Mouse (Mus musculus): ENCODE measurements around the gene Ephx1. TPM values are rescaled to one million over a fixed set of nuclear protein-coding genes. Genes with fewer than 3 reads are reported as not detected.
"Not testable (repeated sequence)": the region's sequence is repeated elsewhere in the genome, so short reads cannot be mapped to it uniquely, and the experiment has no call there.

Gene Ephx1
- total RNA-seq, 2 experiments from 2014 or later = 20.7 to 25.9 TPM

DNA sequence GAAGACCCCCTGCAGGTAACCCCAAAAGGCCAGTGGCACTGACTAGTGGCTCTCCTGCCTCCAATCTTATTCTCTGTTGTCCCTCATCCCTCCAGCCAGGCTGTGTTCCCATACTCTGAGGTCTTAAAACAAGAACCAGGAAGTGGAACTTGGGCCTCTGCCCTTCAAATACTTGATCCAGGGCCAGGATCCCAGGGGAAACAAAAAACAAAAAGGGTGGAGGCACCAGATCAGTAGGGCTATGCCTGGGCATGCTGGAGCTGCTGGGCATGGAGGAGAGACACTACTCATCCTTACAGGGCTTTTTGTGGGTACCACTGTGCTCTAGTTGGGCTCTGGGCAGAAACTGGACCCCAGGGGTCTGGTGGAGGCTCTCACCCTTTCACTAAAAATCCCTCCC lies 5.1 kb downstream of the Ephx1 start:
- intact Hi-C loops (cut with DNase I) = no loop called here
- peak; percentile 67 to 84 for DNase-seq

DNA sequence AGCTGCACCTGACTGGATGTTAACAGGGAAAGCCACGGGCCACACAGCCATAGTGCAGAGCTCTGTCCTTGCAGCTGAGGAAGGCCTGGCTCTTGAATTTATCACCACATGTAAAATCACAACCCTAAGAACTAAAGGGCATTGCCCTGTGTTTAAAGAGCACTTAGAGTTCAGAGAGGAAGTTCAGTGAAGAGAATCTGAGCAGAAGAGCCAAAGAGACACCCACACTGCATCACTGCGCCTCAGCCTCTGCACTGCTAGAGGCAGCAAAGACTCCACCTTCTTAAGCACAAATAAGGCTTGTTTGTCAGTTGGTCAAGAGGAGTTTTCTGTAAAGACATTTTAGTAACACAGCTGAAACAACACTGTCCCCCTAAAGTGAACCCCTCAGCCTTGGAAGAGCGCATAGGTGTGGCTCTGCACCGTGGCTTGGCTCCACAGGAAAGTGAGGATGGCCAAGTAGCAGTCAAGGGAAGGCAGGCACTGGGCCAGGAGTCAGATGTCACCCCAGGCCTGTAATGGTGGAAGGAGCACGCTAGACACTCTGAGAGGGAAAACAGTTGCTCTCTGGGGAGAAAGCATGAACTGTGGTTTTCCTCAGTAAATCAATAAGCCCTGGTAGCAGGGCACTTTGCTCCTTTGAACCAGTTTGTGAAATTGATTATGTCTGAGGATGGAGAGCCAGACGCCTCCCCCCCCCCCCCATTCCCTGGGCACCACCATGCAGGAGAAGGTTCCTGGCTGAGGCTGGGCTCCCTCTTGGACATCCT lies 5.8 kb downstream of the Ephx1 start:
- intact Hi-C loops (cut with DNase I) = no loop called here
- peak; percentile 77 to 80 for DNase-seq

DNA sequence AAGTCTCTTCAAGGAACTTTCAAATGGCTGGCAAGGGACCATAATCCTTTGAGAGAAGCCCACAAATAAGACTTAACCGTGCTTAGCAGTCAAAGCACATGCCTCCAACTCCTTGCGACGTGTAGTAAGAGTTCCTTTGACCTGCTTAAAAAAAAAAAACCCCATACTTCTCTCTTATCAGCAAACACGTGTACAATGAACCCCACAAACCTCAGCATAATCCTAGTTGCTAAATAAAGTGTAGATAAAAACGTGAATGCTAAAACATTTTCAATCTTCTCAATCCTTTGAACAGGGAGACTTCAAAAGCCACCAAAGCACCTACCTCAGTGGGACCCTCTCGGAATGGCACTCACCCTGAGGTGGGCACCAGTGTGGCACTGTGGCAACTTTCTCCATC lies 7.3 kb downstream of the Ephx1 start:
- no peak for DNase-seq
- intact Hi-C loops (cut with DNase I) = no loop called here

DNA sequence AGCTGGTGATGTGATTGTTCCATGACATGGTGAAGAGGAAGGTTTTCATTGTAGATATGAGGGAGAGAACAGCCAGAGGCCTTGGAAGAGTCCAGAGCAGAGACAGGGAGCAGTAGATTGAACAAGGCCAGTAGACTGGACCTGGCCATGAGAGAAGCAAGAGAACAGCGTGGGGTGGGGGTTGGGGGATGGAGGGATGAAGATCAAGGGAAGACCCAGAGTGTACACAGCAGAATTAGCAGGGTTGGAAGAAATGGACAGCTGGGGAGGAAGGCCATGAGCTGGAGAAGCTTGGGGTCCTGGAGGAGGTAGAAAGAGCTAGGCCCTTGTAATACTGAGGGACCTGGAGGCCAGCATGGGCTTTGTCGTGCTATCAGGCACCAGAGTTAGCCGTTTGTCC lies 8.3 kb downstream of the Ephx1 start:
- intact Hi-C loops (cut with DNase I) = no loop called here
- no peak for DNase-seq

DNA sequence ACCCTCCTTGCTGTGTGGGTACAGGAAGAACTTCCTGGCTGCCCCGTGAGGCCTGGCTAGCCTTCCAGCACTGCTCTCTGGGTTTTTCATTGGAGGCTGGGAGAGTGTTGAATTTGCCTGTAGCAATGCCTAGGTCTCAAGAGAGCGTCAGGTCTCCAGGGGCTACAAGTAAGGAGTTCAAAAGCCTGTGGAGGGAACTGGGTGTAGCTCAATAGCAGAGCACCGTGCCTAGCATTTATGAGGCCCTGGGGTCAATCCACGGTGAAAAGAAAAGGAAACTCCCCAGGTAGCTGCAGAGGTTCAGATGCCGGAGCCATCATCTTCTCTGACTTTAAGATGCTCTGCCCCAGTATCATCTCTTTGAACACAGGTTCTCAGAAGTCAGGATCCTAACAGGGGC lies 9.1 kb downstream of the Ephx1 start:
- no peak for DNase-seq
- intact Hi-C loops (cut with DNase I) = no loop called here

DNA sequence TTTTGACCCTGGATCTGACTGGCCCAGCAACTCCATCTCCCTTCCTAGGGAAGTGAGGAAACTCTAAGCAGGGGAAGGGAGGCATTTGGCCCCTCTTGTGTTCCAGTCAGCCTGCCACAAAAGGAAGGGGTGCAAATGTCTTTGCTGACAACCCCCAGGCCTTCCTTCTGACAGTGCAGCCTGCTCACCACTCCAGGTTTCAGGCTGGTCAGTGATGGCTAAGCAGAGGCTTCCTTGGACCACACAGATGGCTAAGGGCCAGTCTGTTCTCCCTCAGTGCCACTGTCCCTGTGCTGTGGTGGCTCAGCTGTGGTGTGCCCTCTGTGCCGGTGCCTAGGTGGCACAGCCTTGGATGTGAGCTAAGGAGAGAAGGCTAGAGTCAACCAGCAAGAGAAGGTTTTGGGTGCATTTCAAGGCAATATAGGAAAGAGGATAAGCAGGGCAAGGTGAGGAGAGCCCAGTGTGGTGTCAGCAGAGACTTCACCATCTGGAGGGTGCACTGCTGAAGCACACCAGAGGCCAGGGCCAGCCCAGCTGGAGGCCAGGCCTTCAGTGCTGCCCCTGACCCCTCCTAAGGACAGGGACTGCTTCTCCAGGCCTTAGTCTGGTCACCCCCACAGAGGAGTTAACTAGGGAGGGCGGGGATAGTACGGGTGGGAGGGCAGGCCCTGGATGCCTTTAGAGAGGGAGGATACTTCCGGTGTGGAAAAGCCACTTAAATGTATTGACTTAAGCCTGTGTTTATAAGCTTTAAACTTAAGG lies 10.4 kb downstream of the Ephx1 start:
- DNase-seq = no peak
- intact Hi-C loops (cut with DNase I) = no loop called here

DNA sequence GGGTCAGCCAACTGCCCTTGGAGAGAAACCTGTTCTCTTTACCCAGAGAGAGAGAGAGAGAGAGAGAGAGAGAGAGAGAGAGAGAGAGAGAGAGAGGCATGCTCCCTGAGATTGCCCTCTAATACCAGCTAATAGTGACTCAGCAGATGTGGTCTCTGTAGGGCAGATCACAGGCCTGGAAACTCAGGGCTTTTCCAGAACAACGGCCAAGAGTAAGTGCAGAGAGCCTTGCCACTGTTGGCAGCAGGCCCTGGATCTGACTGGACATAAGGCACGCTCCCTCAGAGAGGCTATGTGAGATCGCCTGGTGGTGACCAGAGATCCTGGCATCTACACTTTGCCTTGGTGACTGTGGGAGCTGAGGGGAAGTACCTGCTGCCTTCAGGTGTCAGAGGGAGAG lies 10.9 kb downstream of the Ephx1 start:
- DNase-seq = peak; percentile 73 to 77
- intact Hi-C loops (cut with DNase I) = no loop called here

DNA sequence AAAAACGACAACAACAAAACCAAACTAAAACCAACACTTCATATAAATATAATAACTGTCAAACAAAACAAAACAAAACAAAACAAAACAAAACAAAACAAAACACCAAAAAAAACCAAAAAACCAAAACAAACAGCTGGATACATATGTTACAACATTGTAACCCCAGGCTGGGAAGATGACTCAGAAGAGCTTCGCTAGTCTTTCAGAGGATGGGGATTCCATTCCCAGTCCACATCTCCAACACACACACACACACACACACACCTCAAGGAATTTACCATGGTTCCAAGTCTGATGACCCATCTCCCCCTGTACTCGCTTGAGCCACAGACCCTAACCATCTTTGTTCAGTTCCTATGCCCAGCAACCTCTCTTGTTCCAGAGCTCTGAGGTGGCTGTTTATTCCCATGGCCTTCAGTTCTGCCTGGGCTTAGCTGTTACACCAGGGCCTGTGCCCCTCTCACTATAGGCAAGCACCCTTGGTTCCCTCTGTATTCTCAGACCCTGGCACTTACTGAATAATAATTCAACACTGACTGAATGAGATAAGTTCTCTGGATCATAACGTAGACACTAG lies 11.6 kb downstream of the Ephx1 start:
- DNase-seq = no peak
- intact Hi-C loops (cut with DNase I) = no loop called here

DNA sequence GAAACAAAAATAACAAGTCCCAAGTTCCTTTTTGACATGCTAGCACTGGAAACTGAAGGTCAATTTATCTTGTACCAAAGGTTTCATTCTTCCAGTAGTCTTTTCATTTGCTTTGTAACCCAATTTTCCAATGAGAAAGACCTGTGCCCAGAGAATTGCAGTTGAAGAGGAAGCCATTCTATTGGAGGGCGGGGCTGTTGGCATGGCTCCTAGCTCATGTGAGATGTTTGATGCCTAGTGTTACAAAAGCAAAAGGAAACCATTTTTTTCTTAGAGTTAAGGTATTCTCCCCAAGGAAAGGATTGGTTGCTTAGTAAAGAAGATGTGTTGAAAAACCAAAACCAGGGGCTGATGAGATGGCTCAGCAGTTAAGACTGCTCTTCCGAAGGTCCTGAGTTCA lies 12.4 kb downstream of the Ephx1 start:
- DNase-seq = peak; percentile 37 to 45
- intact Hi-C loops (cut with DNase I) = no loop called here

DNA sequence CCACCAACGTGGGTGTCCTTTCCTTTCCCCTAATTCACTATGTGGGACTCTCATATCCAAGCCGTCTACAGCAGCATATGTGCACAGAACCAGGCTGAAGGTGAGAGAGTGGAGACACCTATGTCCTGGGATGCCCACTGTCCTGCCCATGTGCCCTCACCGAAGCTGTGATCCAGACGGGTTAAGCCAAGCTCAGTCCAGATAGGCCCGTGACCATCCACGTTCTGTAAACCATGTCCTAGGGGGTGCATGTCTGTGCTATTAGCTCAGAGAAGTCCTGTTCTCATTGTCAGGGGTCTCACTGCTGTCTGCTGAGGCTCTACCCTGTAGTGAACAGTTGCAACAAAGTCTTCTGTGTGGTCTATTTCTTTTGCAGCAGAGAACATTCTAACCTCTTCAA lies 12.9 kb downstream of the Ephx1 start:
- intact Hi-C loops (cut with DNase I) = no loop called here
- no peak for DNase-seq

DNA sequence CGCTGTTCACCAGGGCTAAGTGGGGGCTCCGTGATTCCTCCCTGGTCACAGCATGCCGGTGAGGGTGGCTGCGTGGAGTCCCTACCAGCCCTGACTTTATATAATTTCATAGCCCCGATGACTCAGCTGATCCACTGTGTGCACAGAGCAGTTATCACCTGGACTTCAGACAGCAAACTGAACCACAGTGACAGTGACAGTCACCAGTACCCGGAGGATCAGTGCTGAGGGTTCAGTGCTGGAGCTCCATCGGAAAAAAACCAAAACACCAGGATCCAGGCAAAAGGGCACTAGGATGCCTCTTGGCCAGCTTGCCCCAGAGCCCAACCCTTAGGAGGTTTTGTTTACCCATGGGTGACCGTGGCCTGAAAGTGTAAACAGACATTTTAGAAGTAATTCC lies 15.4 kb downstream of the Ephx1 start:
- no peak for DNase-seq
- intact Hi-C loops (cut with DNase I) = no loop called here

DNA sequence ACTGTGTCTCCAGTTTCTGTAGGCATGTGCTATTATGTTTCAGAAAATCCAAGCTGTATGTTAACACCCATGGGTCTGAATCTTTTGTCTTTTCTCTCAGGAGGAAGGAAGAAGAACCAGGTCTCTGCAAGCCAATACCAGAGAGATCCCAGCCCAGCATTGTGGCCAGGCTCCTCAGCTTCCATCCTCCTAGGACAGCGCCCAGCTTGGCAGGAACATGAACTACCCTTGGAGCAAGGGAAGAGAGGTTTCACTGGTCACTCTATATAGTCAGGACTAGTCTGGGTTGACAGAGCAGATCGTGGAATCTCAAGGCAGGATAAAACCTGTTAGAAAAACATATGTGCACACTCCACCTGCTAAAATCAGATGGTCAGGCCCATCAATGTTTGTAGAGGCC lies 16.9 kb downstream of the Ephx1 start:
- DNase-seq = no peak
- intact Hi-C loops (cut with DNase I) = no loop called here

DNA sequence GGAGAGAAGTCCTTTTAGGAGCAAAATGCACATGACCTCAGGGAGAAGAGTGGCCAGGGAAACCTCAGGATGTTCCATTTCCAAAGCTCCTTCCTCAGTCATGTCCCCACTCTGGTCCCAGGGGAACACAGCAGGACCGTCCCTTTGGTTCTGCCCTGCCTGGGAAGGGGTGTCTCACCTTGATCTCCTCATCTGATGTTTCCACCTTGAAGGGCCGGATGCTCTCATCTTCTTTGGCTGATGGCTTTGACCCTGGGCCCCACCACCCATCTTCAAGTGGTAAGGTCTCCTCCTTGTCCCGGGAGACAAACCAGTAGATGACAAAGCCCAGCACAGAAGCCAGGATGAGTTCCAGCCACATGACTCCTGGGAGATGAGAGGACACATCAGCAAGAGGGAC lies 19.1 kb downstream of the Ephx1 start:
- intact Hi-C loops (cut with DNase I) = no loop called here
- no peak for DNase-seq

DNA sequence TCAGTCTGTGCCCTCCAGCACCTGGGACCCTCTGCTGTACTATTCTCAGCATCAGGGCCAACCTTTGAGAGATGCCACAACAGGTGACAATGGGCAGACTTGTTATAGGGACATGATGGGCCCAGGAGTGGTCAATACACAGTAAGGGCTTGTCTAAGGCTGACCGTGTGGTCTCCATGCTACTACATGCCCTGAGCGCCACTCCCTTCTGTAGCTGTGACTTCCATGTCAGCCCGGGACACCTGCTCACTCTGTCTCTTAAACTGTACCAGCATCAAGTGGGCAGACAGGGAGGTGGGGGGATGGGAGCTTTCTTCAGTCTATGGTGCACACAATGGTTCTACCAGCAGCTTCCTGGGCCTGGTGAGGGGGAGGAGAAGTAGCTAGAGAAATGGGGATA lies 19.5 kb downstream of the Ephx1 start:
- DNase-seq = no peak
- intact Hi-C loops (cut with DNase I) = no loop called here

DNA sequence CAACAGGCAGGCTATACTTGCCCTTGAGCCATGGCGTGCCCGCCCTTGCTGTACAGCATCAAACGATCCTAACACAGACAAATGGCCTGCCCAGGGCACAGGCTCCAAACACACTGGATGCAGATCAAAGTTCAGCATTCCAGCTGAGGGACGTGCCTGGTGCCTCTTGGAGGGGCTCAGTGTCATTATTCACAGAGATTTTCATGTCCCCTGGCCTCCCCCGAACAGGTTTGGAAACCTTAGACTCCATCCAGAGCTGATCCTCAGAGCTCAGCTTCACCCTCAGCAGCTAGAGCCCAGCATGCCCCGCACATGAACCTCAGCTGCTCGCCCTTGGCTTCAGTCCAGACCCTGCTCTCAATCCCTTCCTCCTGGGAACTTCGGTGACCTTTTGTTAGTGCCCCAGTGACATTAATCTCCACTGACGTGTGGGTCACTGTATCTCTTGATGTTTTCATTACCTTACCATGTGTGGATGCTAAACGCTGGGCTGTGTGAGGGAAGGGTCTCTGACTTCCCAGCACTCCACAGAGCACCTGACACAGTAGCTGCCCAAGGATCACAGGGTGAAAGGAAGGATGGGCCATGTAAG lies 20.1 kb downstream of the Ephx1 start:
- intact Hi-C loops (cut with DNase I) = no loop called here

DNA sequence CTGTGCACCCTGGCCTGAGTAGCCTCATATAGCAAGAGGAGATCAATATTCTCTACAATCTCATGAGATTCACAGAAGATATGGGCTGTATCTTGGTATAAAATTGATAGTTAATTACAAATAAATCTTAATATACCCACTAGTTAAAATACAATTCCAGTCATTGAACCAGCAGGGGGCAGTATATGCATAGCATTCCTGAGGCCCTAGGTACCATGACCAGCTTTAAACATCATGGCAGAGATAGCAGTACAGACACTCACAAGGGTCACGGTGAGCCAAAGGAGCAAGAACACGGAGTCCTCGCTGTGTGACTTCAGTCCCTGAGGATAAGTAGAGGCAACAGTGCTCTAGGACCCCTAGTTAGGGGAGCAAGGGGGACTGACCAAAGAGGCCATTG lies 28.6 kb downstream of the Ephx1 start:
- intact Hi-C loops (cut with DNase I) = loop anchor here (1.0 to 5.0 kb wide), 2 partner anchors 47 to 105 kb away; no protein-coding TSS in a partner anchor
- peak; percentile 31 to 71 for DNase-seq

More for the DNA sequence above, 20.1 kb downstream of the Ephx1 start:
- DNase-seq = no peak

DNA sequence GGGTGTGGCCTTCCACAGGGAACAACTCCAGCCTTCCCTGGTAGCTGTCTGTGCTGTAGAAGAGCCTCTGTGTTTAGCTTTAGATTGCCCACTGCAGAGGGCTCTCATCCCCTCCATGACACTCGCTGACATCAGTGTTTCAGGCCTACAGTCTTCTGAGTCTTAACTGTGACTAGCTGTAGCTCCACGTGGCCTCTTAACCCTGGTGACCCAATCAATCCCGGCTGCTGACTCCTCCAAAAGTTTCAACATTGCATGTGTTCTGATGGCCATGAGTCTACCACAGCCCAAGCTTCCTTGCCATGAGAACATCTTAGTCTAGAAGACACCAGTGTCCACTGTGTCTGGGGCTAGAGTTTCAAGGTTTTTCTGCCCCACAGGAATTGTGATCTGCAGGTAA lies 30.0 kb downstream of the Ephx1 start:
- intact Hi-C loops (cut with DNase I) = loop anchor here (5.0 kb wide), 1 partner anchor 107 kb away; no protein-coding TSS in a partner anchor
- no peak for DNase-seq

DNA sequence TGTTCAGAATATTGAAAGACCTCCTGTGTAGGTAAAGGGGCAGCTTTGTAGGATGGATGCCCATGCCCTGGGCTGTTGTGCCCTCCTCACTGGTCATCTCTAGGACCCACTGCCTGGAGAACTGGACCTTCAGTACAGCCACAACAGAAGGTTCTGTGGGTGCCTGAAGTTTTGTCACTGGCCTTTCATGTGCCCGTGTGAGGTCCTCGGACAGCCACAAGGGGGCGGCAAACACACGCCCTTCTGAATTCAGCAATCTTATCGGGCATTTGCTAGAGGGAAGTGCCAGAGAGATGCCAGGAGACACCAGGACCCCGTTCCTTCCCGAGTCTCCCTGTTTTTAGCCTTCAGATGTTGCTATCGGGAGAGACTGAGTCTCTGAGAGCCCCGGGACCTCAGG lies 32.9 kb downstream of the Ephx1 start:
- intact Hi-C loops (cut with DNase I) = loop anchor here (1.0 to 5.0 kb wide), 2 partner anchors 35 to 52 kb away; partner anchors contain the start of gene Ephx1
- DNase-seq = peak; percentile 77 to 82

DNA sequence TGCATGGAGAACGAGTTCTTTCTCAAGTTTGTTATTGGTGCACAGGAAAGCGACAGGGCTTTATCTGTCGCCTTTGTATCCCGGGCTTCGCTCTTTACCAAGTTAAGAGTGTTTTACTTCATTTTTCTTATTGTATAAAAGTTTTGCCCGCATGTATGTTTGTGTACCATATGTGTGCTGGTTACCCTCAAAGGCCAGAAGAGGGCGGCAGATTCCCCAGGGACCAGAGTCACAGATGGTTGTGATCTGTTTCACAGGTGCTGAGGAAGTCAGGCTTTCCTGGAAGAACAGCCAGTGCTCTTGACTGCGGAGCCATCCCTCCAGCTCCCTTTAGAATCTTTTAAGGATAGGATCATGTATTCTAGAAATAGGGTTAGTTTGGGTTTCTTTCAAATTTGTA lies 34.0 kb downstream of the Ephx1 start:
- intact Hi-C loops (cut with DNase I) = loop anchor here (1.0 to 5.0 kb wide), 2 partner anchors 36 to 53 kb away; partner anchors contain the start of gene Ephx1
- DNase-seq = no peak

DNA sequence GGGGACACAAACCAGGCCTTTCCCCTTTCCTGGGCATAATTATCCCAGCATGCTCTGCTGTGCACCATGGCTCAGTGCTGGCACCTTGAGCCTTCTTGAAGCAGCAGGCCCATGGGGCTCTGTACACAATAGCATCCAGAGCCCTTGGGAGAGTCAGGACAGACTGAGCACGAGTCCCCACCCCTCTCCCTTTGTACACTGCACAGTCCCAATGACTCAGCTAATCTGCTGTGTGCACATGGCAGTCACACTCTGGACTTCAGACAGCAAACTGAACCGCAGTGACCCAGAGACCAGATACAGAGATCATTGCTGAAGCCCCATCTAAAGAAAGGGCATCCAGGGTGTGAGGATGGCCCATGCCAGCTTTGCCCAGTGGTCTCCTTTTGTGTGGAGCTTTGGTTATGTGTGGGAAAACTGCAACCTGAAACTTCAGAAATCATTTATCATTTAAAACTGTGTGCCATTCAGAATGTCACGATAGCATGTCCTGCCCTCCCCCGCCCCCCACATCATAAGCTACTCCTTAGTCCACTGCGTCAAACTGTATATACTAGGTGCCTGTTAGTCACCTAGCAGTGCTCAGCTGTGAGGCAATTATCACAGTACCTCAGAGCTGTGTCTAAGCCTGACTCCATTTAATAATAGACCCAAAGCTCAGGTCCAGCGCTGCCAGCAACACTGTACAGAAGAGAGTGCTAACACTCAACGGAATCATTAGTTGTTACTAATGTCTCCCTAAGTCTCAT lies 39.2 kb downstream of the Ephx1 start:
- intact Hi-C loops (cut with DNase I); DNase-seq: not testable (repeated sequence)

Data from heart, postnatal 14 days (tissue).